Mouse (Mus musculus) kidney, postnatal 4 days (tissue): ENCODE measurements at regions not wholly inside any gene's neighbourhood (a gene's known extent, or its start where the extent isn't known, plus 50 kb on each side); places are given as distances from the start of the nearest gene placed in this dataset.
A peak's percentile ranks its signal among the peaks of the same experiment; 100 is the strongest.

Experiments
- DNase-seq, 2 experiments: peaks; one replicate each; pipeline ENCODE4 v3.0.0; 2021; ENCODE audit warnings: mixed read lengths in 2 of 2

DNA sequence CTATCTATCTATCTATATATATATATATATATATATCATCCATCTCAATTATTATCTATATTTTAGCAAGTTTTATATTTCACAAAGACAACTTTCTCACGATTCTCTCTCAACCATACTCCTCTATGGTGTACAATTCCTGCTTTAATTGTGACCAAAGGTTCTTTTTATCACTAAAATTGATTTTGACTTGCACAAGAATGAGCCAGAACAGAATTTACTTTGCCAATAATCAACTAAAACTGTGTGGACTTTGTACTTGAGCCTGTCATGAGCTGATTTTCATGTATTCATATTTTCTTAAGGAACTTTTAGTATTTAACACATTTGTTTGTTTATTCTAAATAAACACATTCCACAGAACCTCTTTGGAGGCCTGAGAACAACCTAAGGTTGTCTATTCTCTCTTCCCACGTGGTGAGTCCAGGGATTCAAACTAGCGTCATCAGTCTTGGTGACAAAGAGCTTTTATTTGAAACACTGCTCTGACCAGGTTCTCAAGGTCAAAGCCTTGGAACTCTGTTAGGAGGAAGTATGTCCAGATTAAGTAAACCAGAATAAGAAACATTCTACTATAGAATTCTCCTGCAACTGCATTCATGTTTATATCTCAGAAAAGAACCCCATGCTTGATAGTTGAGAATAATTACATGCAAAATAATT, 207.7 kb downstream of the Gm11146 start:
- DNase-seq = no peak

DNA sequence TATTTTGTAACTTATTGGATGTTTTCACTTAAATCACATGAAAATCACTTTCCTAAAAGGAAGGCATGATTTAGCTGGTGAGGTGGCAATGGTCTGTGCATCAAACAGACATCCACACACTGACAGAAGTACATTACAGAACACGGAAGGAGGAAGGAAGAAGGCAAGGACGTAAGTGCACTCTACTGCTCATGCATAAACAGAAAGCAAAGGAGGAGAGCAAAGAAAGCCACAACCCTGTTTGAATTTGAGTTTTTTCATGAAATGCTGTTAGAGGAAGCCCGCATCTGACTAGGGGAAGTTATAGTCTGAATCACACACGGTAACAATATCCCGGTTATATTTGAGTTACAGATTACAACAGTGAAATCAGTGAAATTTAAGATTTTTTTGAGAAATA, 208.4 kb downstream of the Gm11146 start:
- DNase-seq = no peak

DNA sequence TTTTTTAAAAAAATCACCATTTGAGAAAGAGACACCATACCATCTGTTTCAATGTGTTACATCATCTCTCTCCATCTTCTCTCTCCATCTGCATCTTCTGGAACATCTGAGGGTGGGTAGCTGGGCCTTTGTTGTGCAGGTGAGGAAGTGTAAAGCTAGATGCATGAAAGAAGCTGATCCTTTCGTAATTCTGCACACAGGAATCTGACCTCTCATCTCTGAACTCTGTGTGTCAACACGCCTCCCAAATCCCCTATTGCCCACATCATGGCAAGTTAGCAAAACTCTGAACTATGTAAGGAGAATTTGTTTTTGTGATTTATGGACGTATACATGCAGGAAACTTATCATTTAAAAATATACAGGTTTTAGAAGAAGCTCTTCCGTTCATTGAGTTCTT, 209.7 kb downstream of the Gm11146 start:
- no peak for DNase-seq

DNA sequence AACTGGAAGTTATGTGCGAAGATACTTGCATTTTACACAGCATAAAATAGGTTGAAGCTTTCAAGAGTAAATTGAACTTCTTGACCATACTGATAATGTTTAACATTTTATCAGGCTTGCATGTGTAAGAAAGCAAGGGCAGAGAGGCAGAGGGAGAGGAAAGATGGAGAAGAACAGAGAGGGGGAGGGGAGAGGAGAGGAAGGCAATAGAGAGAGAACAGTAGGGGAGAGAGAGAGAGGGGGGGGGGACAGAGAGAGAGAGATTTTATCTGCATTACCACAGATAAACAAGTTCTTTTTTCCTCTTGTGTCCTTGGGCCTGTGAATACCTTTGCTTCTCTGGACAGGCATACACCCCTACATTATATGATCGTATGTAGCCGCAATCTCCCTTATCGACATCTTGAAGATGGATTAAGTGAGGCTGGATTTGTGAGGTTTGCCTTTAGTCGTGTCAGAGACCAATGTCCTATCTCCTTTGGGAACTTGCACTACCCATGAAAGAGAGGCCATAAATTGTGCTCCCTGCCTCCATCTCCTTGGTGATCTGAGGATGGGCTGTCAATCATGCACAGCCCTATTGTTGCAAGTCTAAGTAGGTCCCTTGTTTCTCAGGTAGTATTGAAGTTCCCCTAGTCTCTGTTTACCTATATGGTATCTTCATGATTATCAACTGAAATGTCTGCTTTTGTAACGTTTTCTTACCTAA, 217.7 kb downstream of the Gm11146 start:
- no peak for DNase-seq

DNA sequence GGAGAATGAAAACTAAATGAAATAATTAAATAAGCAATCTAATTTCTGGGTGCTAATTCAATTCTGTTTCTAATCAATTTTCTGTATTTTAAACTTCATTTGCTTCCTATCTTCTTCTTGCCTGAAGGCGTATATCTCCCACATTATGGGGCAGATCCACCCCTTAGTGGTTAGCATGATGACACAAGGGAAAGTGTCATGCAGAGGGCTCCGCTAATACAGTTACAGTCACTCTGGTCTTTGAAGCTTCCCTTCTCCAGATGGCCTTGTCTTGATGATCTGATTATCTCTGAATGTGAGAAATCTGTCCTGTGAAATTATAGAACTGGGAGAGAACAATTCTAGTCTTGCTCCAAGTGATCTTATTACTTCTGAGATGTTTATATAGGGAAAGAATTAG, 219.1 kb downstream of the Gm11146 start:
- DNase-seq = no peak

DNA sequence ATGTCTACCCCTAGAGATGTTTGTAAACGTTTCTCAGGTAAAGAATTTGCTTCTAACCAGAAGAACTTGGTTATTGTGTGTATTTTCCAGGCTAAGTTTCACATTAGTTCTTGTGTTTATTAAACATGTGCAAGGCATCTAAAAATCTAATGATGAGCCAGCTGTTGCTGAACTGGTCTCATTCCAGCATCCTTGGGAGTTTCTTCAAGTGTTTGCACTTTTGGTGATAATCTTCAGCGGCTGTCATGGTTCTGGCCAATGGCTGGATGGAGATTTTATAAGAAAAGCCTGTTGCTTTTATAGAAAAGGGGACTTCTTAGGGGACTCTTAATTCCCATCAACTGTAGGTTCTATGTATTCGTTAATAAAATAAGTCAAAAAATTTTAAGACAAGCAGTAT, 229.1 kb downstream of the Gm11146 start:
- DNase-seq = peak; percentile 13 to 31

DNA sequence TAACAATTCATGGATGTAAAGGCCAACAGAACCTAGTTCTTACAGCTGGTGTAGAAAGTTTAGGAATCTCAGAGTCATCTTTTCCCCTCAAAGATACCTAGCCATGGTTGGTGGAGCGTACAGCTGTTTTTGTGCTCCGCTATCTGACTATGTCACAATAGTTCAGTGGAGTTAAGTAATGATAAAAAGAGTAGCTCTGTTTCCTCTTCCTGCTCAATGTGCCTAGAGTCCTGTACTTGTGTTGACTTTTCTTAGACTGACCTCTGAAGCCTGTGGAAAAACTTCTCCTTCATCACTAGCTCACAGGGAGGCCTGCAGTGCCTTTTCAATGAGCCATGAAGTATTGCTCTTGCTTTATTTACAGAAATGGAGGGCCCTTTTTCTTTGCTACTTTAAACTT, 232.1 kb downstream of the Gm11146 start:
- no peak for DNase-seq

DNA sequence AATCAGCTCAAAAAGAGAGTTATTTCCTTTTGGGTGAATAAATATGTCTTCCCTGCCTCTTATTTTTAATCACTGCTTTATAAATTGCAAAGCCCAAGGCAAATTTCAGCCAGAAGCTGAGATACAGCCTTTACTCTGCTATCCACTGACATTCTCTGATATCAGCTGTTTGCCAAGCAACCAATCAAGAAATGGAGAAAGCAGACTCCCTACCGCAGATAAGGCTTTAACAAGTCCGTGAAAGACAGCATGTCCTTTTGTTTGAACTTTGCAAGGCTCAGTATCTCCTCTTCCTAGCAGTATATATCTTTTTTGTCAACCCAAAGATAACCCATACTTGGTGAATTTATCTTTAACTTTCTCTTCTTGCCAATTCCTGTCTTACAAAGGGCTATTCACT, 236.6 kb downstream of the Gm11146 start:
- no peak for DNase-seq

DNA sequence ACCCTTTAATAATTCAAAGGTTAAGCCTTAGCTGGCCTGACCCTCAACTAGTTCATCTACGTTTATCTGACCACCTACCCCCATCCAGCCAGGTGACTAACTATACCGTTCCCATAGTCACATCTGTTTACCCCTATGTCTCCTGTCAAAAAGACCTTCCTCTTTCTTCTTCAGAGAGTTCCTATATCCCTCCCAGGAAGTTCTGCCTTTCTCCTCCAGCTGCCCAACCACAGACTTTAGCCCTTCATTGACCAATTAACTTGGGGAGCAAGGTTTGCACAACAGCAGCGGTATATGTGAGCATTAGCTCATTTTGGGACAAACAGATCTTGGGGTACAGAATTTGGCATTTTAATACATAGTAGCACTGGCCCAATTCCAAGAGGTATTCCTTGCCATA, 237.5 kb downstream of the Gm11146 start:
- DNase-seq = no peak

DNA sequence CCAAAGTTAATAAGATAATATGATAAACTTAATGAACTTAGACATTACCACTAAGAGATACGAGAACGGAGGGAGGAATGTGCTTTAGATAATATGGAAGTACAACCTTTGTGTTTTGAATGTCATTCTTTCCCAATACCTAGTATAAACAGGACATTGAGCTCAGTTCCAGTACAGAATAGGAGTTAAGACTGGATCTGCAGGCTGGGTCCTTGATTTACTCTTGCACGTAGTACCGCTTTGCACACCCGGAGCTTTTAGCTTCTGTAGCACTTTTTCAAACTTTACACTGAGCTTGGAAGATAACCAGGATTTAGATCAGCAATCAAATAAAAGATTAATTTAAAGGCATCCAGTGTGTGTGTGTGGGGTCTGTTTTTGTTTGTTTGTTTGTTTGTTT, 242.7 kb downstream of the Gm11146 start:
- DNase-seq = no peak

DNA sequence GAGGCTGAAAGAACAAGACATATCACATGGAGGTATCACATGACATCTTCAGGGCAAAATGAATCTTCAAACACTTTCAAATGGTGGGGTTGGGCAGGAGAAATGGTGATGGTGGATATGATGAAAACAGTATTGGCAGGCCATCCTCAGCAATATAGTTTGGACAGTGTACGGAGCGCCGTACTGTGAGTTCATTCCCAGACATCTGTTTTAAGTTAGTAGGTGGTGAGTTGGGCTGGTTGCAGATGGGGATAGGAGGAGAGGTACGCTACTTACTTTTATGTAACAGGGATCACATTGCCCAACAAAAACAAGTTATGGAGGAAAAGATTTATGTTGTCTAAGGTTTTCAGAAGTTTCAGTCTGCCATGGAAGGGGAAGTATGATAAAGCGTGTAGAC, 246.6 kb downstream of the Gm11146 start:
- DNase-seq = no peak

DNA sequence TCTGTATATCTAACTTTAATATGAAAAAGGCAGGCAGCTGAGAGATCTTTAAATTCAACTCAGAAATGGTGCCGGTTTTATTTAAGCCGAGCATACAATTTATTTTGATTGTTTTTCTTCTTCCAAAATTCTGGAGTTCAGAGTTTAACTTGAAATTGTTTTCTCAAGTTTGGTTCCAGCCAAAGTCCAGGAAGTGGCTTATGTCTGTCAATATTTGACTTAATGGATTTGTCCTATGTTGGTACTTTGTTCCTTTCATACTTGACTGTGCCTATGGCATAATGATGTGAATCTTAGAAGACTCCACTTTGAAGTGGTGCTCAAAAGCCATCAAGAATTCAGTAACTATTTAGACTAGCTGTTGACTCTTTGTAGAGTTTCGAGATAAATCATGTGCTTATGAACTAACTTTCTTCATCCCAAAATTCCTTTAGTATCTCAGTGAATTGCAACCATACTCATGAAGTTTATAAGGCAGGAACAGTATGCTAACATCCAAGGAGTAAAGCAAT, 247.6 kb downstream of the Gm11146 start:
- no peak for DNase-seq

DNA sequence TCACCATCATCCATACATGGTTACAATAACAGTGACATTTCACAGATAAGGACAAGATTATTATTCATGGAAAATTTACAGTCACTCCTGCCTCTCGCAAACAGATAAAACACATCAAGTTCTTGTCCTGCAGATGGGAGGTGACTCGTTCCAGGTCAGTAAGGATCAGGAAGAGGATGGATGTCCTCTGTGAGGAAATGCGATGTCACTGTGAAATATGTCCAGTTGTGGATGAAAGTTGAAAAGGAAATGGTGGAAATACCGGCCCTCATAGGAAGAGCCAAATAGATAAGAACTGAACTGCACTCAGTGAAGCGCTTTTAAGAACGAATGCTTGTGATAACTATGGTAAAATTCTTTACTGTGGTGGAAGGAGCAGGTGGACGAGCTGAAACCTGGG, 255.8 kb downstream of the Gm11146 start:
- no peak for DNase-seq

DNA sequence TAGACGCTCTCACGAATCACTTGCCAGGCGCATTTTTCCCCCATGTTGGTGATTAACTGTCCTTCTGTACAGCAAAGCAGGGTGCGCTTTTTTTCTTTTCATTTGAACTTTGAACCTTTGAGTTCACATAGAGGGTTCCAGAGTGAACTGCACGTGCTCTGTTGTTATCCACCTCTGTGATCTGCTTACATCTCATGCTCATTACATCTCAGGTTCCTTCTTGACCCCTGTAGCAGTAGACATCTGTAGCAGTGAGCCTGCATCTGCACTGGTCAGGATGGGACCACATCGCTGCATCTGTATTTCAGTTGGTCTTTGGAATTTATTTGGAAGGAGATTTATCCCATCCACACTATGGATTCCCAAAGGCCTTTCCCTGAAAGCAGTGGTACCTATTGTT, 269.6 kb downstream of the Gm11146 start:
- DNase-seq = peak in 1 of 2 experiments; percentile 8

DNA sequence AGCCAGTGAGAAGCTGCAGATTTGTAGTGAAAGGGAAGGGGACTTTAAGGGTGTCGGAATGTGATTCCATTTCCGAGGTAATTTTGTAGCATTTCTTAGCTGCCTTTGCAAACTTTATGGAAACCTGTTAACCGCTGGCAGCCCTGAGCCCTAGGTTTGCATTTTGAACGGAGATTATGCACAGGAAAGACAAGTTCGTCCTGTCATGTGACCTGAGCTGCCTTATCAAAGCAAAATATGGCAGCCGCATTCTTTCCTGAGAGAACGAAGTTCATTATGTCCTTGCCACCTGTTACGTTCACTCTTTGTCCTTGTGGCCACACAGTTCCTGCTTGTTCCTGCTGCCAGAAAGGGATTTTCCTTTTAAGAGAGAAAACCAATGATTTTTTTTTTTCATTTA, 270.9 kb downstream of the Gm11146 start:
- DNase-seq = peak; percentile 37 to 57

DNA sequence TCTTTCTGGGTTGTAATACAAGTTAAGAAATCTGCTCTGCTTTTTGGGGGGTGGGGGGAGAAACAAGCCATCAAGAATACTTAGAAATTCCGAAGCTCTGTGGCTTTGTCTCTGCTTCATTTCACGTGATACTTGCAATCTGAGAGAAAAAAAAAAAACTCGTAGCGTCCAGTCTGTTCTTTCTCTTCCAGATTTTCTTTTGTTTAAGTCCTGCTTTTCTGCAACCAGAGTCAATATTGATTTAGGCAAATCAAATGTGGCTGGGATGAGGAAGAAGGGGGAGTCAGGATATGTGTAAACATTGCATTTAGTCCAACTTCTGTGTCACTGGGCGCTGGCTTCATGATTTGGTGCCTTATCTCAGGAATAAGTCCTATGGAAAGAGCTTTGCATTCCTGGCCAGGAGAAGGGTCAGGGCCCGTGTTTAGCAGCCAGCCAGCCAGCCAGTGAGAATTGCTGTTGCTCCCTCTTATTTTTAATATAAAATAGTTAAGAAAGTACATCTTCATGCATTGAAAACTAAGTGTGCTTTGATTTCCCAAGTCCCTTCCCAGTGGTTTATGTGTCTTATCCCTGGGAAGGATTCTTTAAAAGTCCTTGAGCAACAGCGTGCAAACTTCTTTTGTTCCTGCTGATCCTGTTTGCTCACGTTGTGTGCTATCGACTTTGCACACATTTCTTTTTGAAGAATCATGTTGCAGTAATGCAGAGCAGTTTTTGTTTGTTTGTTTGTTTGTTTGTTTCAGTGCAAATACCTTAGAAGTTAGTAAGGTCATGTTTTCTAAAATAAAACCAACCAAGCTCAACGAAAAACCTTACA, 272.0 kb downstream of the Gm11146 start:
- peak; percentile 49 to 63 for DNase-seq

DNA sequence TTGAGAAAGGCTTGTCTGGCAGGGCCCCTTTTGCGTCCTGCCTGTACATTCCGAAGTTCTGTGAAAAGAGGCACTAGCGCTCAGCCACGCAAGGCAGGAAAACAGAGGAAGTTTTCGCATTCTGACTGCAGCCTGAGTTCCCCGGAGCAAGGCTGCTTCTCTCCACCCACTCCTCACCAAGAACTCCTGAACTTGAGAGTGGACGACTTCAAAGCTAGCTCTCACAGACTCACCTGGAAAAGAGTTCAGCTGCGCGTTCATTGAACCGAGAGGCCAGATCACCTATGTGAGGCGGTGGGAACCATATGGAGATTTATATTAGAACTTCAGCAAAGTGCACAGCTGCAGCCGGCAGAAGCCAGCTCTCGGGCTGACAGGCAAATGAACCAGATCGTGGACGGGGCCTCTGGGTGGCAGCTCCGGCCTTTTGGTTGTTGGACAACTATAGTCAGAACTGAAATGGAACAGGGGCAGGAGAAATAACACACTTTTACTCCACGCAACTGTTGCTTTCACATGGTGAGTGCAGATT, 272.7 kb downstream of the Gm11146 start:
- DNase-seq = peak; percentile 69 to 82

DNA sequence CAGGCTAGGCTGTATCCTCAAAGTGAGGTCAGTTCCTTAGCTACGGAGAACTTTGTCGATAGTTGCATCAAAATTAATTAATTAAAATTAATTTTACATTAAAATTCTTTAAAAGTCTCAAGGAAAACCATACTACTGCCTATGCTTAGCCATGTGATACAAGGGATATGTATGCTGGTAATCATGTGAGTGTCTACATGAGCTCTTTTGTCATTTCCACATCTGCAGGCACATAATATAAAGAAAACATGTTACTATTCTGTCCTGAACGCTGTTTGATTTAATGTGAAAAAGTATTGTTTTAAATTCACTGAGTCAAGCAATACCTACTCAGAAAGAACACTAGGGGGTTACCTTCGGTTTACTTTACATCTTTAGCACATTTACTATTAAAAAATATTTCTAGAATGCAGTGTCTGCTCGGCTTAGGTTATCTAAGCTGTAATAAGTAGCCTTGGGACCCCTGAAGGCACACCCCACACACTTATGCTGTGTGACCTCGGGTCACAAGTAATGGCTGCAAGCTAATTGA, 273.2 kb downstream of the Gm11146 start:
- DNase-seq = no peak

DNA sequence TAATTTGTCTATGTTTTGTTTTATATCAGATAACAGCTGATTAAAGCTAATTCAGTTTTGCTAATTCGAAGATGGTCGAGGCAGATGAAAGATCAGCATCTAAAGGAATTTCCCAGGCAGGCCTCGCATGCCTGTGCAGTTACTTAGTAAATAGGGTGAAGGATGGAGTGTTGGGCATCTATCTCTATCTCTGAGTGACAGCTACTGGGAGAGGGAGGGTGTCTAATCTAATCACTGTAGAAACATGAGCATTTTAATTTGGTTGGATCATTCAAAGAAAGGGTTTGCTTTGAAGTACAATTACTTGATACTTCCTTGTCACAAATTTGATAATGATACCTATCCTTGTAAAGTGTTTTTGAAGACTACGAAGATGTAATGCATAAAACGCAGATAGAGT, 273.8 kb downstream of the Gm11146 start:
- no peak for DNase-seq

DNA sequence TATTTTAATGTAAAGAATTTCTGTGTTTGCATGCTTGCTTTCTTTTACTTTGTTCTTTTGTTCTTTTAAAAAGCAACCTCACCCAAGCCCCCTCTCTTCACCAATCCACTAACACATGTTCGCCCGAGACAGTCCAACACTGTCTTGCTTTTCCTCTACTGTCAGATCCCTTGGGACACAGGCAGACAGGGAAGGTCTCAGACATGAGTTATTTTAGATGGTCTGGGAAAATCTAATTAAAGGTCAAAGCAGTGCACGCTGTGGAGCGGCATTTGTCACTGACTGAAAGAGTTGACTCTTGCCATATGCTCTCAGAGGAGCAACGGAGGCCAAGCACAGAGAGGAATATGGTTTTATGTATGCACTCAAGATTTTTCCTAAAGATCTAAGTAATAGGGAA, 279.6 kb downstream of the Gm11146 start:
- peak; percentile 11 to 24 for DNase-seq

DNA sequence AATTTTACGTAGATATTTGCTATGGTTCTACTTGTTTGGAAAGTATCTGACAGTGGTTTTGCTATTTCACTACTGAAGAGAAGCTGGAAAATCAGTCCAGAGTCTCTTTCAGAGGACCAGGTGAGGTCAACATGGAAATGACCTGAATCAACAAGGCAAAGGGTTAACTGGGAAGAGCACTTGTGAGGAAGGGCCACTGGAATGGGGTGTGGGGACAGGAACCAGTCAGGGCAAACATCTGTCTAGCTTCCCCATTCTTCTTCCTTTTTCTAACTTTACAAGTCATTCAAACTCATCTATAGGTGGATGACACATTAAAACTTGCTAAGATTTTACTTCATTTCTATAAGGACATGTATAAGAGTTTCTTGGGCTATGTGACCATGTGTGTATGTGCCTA, 283.7 kb downstream of the Gm11146 start:
- no peak for DNase-seq

DNA sequence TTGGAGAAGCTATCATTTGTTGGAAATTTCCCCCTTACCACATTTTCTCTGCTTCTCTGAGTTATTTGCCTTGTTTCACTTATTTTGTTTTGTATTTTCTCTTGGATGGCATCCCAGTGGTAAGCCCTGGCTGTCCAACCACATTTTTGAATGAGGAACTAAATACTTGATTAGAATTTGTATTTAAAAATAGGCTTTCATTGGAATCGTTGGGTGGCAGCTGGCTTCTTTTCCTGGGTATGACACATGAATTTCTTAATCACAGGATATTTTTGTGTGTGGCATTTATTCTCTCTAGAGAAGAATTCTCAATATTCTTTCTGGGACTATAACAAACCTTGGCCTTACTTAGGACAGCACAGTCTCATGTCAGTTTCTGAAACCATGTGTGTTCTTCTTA, 286.5 kb downstream of the Gm11146 start:
- no peak for DNase-seq

DNA sequence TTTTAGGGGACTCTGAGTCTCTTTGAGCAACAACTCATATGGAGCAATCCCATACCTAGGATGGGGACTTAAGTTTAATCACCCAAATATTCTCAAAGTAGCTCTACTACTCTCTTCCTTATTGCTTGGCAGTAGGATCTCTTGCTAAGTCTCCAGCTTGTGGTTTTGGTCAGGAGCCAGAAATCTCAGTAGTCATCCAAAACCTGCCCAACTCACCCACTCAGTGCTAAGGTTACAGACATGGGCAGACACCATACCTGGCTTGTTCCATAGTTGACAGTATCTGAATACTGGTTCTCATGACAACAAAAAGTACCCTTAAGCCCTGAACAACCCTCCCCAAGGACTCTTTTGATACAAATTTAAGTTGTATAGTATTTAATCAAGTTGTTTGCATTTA, 288.7 kb downstream of the Gm11146 start:
- no peak for DNase-seq
